Mouse (Mus musculus) right cerebral cortex, postnatal 4 days (tissue): ENCODE measurements at regions not wholly inside any gene's neighbourhood (a gene's known extent, or its start where the extent isn't known, plus 50 kb on each side); places are given as distances from the start of the nearest gene placed in this dataset.
"Not testable (repeated sequence)": the region's sequence is repeated elsewhere in the genome, so short reads cannot be mapped to it uniquely, and the experiment has no call there.

Experiments used
- DNase-seq: peaks from one replicate; pipeline ENCODE4 v3.0.0-alpha.2; 2022

GRCm38 (mm10) chr1:157048996-157049395 lies 59.5 kb downstream of the Tex35 start:
- no peak for DNase-seq

GRCm38 (mm10) chr1:157048201-157048923 lies 60.1 kb downstream of the Tex35 start:
- DNase-seq: no peak

DNA sequence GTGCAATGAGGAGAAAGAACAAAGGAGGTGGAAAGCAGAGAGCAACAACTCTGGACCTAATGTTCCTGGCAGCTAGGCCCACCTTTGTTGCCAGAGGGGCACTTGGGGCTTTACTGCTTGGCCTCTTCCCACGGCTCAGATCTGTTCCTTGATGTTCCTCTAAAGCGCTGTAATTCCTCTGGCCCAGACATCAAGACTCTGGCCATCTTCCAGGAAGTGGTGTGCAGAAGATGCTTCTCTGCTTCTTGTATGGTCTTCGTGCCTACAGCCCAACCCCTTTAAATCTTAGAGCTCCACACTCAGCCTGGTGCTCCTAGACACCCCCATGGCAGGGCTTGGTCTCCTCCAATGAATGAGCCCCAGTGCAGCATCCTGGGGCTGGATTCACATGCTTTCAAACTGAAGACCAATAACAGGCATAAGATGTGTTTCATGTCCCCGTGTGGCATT lies 60.7 kb downstream of the Tex35 start:
- DNase-seq: no peak

GRCm38 (mm10) chr1:157046760-157047182 lies 61.7 kb downstream of the Tex35 start:
- no peak for DNase-seq

DNA sequence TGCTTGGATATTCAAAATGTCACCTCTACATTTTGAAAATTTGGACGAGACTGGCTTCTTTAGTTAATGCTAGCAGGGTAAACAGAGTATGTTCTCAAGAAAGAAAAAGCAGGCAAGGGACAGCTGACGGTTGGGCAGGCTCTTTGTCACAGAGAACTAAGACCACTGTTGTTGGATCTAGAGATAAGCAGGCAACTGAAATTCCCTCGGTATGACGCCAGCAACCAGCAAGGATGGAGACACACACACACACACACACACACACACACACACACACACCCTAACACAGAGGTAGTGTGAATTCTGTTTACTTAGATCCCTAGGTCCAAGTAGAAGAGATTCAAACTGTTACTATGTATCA lies 68.7 kb downstream of the Tex35 start:
- no peak for DNase-seq

DNA sequence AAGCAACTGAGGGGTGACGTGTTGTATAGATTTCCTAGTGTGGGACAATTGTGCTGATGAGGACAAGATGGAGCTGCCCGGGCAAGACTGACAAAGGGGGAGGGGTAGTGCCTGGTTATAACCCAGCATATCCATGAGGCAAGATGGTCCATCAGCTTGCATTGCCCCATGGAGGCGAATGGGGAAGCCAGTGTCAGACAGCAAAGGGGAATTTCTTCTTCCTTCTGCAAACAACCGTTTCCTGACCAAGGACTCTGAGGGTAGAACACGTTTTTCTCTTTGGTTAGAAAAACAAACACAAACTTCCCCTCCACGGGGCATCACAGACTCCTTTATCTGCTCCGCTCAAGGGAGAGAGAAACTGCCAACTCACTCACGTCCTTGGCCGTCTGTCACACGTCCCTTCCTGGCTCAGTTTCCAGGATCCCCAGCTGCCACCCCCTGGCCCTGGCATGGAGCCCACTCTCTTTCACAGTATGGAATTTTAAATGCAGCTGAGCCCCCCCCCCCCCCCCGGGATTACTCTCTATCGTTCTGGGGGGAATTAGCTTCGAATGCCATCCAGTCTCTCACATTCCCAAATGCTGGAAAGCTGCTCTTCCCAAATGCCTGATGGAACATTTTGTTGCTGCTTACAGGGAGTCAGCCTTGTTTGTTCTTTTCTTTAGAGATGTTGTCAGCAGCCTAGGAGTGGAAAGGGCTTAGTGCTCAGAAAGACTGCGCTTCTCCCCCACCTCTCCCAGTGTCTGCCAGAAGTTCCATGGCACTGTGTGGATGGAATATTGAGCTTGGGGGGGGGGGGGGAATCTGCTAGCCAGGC lies 69.3 kb downstream of the Tex35 start:
- DNase-seq: peak; percentile 89

GRCm38 (mm10) chr1:157038111-157039008 lies 70.1 kb downstream of the Tex35 start:
- DNase-seq: no peak

DNA sequence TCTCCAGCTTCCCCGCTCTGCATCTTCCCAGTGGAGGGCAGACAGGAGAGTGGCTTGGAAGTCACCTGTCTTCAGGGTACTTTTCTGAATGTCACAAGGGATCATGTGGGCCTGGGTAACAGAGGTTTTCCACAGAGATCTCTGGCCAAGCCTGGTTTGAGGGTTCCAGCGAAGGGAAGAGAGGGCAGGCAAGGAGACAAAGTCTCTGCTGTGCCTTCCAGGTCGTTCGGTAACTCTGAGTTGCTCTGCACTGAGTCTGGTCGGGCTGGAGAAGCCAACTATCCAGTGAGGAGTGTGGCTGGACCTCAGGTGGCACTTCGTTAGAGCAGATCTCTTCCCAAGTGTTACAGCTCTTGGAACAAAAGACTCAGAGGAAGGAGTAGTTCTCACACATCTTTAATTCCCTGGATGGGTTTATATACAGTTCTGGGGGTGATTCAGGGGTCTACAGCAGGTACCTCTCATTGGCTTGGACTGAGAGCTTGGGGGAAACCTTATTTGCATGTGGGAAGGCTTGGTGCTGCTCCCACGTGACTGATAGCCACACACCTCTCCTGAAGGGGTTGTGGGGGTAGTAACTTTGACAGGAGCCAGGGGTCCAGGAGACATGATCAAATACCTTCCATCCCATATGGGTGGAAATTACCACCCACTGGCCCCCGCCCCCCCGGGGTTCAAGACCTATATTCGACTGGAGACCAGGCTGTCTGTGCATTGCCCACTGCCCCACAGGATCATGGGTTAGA lies 71.1 kb downstream of the Tex35 start:
- no peak for DNase-seq

- no peak for DNase-seq
These were observed 71.7 kb downstream of the Tex35 start for GRCm38 (mm10) chr1:157036779-157037178.

GRCm38 (mm10) chr1:157035221-157035620 lies 73.3 kb downstream of the Tex35 start:
- DNase-seq: not testable (repeated sequence)

- DNase-seq: no peak
These were observed 79.8 kb downstream of the Tex35 start for GRCm38 (mm10) chr1:157028682-157029081.

DNA sequence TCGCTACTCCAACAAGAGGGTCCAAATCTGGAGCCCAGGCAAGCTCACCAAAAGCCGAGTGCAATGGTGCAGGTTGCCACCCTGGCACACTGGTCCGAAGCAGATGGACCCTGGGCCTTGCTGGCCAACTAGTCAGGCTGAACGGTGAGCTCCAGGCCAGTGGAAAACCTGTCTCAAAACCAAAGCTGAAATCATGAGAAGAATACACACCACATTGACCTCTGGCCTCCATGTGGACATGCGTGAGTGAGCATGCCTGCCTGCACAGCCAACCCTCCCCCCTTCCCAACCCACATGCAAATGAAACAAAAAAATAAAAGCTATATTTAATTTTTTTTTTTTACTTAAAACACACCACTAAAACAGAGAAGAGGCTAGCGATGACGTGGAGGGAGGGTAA lies 80.8 kb downstream of the Tex35 start:
- no peak for DNase-seq

DNA sequence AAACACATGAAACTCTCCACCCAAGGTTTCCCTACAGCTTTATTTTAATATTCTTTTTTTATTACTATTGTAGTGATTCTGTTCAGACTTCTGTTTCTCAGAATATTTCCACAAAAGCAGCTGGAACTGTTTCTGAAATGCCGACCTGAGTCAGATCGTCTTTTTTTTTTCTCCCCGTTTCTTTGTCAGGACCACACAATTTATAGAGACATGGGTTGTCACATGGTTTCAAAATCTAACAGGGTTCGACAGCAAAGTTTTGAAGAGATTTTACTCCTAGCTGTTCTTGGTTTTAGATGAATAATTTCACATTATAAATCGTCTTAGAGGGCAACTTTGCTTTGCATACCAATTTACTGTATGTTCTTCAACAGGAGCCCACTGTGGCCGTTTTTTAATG lies 84.0 kb upstream of the Ralgps2 start:
- DNase-seq: no peak

GRCm38 (mm10) chr1:157022456-157023435 lies 83.3 kb upstream of the Ralgps2 start:
- DNase-seq: no peak

- no peak for DNase-seq
These were observed 80.5 kb upstream of the Ralgps2 start for GRCm38 (mm10) chr1:157019892-157020291.

GRCm38 (mm10) chr1:157018726-157019125 lies 79.3 kb upstream of the Ralgps2 start:
- DNase-seq: no peak

DNA sequence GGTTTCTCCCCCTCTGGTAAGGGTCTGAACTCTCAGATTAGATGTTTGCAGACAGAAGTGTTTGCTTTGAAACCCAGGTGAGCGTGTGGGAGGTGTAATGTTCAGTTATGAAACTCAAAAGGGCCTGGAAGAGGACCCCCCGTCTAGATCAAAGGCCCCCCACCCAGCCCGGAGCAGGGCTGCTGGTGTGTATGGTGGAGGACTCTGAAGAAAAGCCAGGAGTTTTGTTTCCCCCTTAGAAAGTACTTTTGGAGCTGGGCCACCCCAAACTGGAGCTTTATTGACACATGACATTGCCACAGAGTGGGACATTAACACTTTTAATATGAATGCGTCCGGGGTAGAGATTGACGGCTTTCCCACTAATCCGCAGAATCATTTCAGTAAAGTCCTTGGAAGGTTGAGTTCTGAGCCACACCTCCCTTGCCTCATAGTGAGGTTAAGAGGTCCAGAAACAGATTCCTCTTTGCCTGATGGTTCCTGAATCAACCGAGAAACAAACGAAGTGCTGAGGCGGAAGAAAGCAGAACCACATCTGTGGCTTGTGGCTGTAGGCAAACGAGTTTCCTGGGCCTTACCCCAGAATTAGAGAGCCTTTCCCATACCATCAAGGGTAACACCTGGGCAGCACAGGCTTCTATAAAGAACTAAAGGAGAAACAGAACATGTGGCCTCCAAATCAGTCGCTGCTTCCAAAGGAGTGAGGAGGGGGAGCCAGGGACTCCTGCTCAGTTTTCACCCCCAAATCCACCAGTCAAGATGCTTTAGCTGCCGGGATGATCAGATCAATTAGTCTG lies 78.0 kb upstream of the Ralgps2 start:
- DNase-seq: no peak

DNA sequence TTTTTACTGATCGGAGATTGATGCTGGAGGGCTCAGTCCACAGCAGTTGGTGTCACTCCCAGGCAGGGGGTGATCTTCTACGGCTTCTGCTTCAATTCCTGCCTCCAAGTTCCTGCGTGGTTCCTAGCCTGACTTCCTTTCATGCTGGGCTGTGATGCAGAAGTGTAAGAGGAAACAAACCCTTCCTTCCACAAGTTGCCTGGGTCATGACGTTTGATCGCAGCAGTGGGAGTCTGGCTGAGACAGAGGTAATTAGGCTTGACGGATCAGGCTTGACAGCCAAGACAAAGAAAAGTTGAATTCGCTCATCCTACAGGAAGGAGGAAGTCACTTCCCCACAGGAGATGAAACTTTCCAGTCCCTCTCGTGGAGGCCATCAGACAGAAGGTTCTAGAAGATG lies 77.2 kb upstream of the Ralgps2 start:
- DNase-seq: no peak

GRCm38 (mm10) chr1:157014532-157015497 lies 75.4 kb upstream of the Ralgps2 start:
- no peak for DNase-seq
